ENCODE assay signal across 10 mouse cellular contexts in genomic region chr15:57568006-57568630, GRCm38 (mm10).
DNase-seq lines count a peak whose midpoint lies in the region; ATAC-seq and TF ChIP-seq lines count a peak whose summit lies in the region.
"Had no signal": no experiment of that assay in that cellular context is flagged by ENCODE, and none has a peak within 500 bp of the region (broad histone marks: within the 10 kb centered on the region; RNA-seq: fewer than 3 reads in every experiment).

No protein-coding gene starts in this region.

- no peak overlapping the region for H3K27ac ChIP-seq in lung, embryonic 14.5 days (ENCODE audit: low read depth)
- H3K27ac ChIP-seq in stomach, embryonic 14.5 days (ENCODE audit: low read length), result no peak overlapping the region
- no peak overlapping the region for H3K27ac ChIP-seq in neural tube, embryonic 15.5 days (replicated peaks)
- H3K27ac ChIP-seq: liver, embryonic 14.5 days; midbrain, embryonic 15.5 days had no signal

- 55% methylated on average over 5 of the region's 5 CpGs for WGBS in lung, embryonic 14.5 days
- WGBS in lung, adult 2 months, result 69% methylated on average over 5 of the region's 5 CpGs
- WGBS in stomach, embryonic 14.5 days, result 55% methylated on average over 5 of the region's 5 CpGs
- 59% methylated on average over 5 of the region's 5 CpGs for WGBS in neural tube, embryonic 15.5 days

- H3K4me2 ChIP-seq in lung, embryonic 14.5 days, result no peak overlapping the region
- no peak overlapping the region for H3K4me2 ChIP-seq in stomach, embryonic 14.5 days (replicated peaks; ENCODE audit: low read depth, low read length)
- H3K4me2 ChIP-seq in neural tube, embryonic 15.5 days, result no peak overlapping the region
- H3K4me2 ChIP-seq: midbrain, embryonic 15.5 days had no signal

- TF ChIP-seq POLR2A in lung, adult 2 months (IDR thresholded peaks at IDR 0.05; ENCODE audit: borderline replicate concordance, extremely low read depth, low read depth, low read length), result no peak

- no peaks in the 10 kb centered on the region for H3K27me3 ChIP-seq in lung, embryonic 14.5 days (ENCODE audit: insufficient read depth, low read length)
- H3K27me3 ChIP-seq in stomach, embryonic 14.5 days (ENCODE audit: control insufficient read depth, insufficient read depth, low read length), result no peaks in the 10 kb centered on the region
- H3K27me3 ChIP-seq in neural tube, embryonic 15.5 days (replicated peaks), result no peaks in the 10 kb centered on the region
- H3K27me3 ChIP-seq: midbrain, embryonic 15.5 days had no signal

- no peak for TF ChIP-seq CTCF in lung, embryonic 14.5 days (IDR thresholded peaks at IDR 0.05; ENCODE audit: low read depth)
- TF ChIP-seq CTCF in lung, adult 2 months (IDR thresholded peaks at IDR 0.05; ENCODE audit: insufficient read depth, low read length), result no peak

- no peaks in the 10 kb centered on the region for H3K36me3 ChIP-seq in lung, embryonic 14.5 days (ENCODE audit: insufficient read depth)
- no peaks in the 10 kb centered on the region for H3K36me3 ChIP-seq in stomach, embryonic 14.5 days (ENCODE audit: control insufficient read depth, insufficient read depth, low read length)
- H3K36me3 ChIP-seq in neural tube, embryonic 15.5 days, result no peaks in the 10 kb centered on the region
- H3K36me3 ChIP-seq: midbrain, embryonic 15.5 days had no signal

- H3K4me1 ChIP-seq in lung, embryonic 14.5 days (ENCODE audit: insufficient read depth), result no peaks in the 10 kb centered on the region
- H3K4me1 ChIP-seq in lung, adult 2 months (ENCODE audit: control insufficient read depth, insufficient read depth, low read length), result no peaks in the 10 kb centered on the region
- no peaks in the 10 kb centered on the region for H3K4me1 ChIP-seq in stomach, embryonic 14.5 days (ENCODE audit: control insufficient read depth, insufficient read depth, low read length)
- peaks cover 4% of the 10 kb centered on the region; the same call in 1 of the 2 replicates for H3K4me1 ChIP-seq in neural tube, embryonic 15.5 days
- H3K4me1 ChIP-seq: midbrain, embryonic 15.5 days had no signal

- DNase-seq in lung, embryonic 14.5 days, result peak; percentile 27
- DNase-seq in lung, adult 2 months, result no peak
- peak; percentile 28 for DNase-seq in adrenal gland, postnatal 14 days
- peak; percentile 54 for DNase-seq in fibroblast of lung, adult 2 months (ENCODE audit: low read depth)
- DNase-seq in cerebellum, postnatal 25 days, result no peak
- DNase-seq in left cerebral cortex, adult 11 months (ENCODE audit: low spot score), result no peak

- no peak overlapping the region for H3K4me3 ChIP-seq in lung, embryonic 14.5 days (ENCODE audit: low read depth, low read length)
- H3K4me3 ChIP-seq in lung, adult 2 months (replicated peaks; ENCODE audit: extremely low read depth, low read depth, low read length), result no peak overlapping the region
- H3K4me3 ChIP-seq in stomach, embryonic 14.5 days (ENCODE audit: low read depth, low read length), result no peak overlapping the region
- H3K4me3 ChIP-seq in neural tube, embryonic 15.5 days (replicated peaks), result no peak overlapping the region
- H3K4me3 ChIP-seq: midbrain, embryonic 15.5 days had no signal

- ATAC-seq in lung, embryonic 14.5 days (ENCODE audit: insufficient read depth), result no peak
- 0 out of 2 replicates have a peak, but pooled peaks have one; percentile 37 for ATAC-seq in stomach, embryonic 14.5 days (ENCODE audit: insufficient number of reproducible peaks, insufficient read depth, low FRiP score, low read depth)
- no peak for ATAC-seq in neural tube, embryonic 15.5 days (ENCODE audit: low FRiP score)
- ATAC-seq: midbrain, embryonic 15.5 days had no signal

- no peak overlapping the region for H3K9ac ChIP-seq in lung, embryonic 14.5 days
- no peak overlapping the region for H3K9ac ChIP-seq in stomach, embryonic 14.5 days (replicated peaks; ENCODE audit: low read depth, low read length)
- no peak overlapping the region for H3K9ac ChIP-seq in neural tube, embryonic 15.5 days (replicated peaks)
- H3K9ac ChIP-seq: liver, embryonic 14.5 days; midbrain, embryonic 15.5 days had no signal

- H3K9me3 ChIP-seq in lung, embryonic 14.5 days (ENCODE audit: low read depth, low read length), result no peaks in the 10 kb centered on the region
- no peaks in the 10 kb centered on the region for H3K9me3 ChIP-seq in stomach, embryonic 14.5 days (ENCODE audit: control insufficient read depth, low read depth, low read length)
- no peaks in the 10 kb centered on the region for H3K9me3 ChIP-seq in neural tube, embryonic 15.5 days (replicated peaks)
- H3K9me3 ChIP-seq: midbrain, embryonic 15.5 days had no signal

Comparison
In these comparisons a context has a peak if more than half of its experiments do, and no peak if none do; other contexts are left out.
1. DNase-seq: peak in lung, embryonic 14.5 days (single experiment), adrenal gland, postnatal 14 days (single experiment) and fibroblast of lung, adult 2 months (single experiment); none in lung, adult 2 months (single experiment), cerebellum, postnatal 25 days (0 of 2) and left cerebral cortex, adult 11 months (single experiment).